Mouse (Mus musculus) MEL (cell line): ENCODE results near the gene Rtn1. TPM values are rescaled to one million over a fixed set of nuclear protein-coding genes. Genes with fewer than 3 reads are reported as not detected.

Experiments
- DNase-seq: peaks from one replicate; pipeline ENCODE4 v3.0.0; 2011; ENCODE audit warnings: low read depth, low spot score
- H3K27ac ChIP-seq: 2 replicates; pipeline ENCODE4 v1.5.1; 2012; ENCODE audit warnings: low read depth, mild to moderate bottlenecking, control low read depth, low read length, moderate library complexity; ENCODE audit not compliant: control insufficient read depth
- H3K27me3 ChIP-seq, 2 experiments: fragments of 150-350 bp in 1 of 2; sonication (generic) in 1 of 2; 2 replicates each; pipeline ENCODE4 v1.6.1; 2012; ENCODE audit warnings: low read length in 2 of 2, mild to moderate bottlenecking in 2 of 2, improper control_type of control experiment in 1 of 2, moderate library complexity in 1 of 2; ENCODE audit not compliant: insufficient read depth in 2 of 2, control insufficient read depth in 1 of 2
- H3K36me3 ChIP-seq, 2 experiments: 2 replicates each; pipeline ENCODE4 v1.6.1; 2012 to 2014; ENCODE audit warnings: low read length in 2 of 2, improper control_type of control experiment in 1 of 2, inconsistent platforms in 1 of 2, mild to moderate bottlenecking in 1 of 2; ENCODE audit not compliant: insufficient read depth in 2 of 2, control insufficient read depth in 1 of 2
- H3K4me1 ChIP-seq, 2 experiments: fragments of 150-350 bp in 1 of 2; sonication (generic) in 1 of 2; 2 replicates each; pipeline ENCODE4 v1.6.1; 2012; ENCODE audit warnings: low read length in 2 of 2, improper control_type of control experiment in 1 of 2, mild to moderate bottlenecking in 1 of 2; ENCODE audit not compliant: insufficient read depth in 2 of 2, control insufficient read depth in 1 of 2
- H3K4me3 ChIP-seq, 2 experiments: fragments of 150-350 bp in 1 of 2; sonication (generic) in 1 of 2; 2 replicates each; pipeline ENCODE4 v1.5.1; 2012; ENCODE audit warnings: low read depth in 2 of 2, low read length in 2 of 2, mild to moderate bottlenecking in 2 of 2, moderate library complexity in 2 of 2, control low read depth in 1 of 2, improper control_type of control experiment in 1 of 2; ENCODE audit not compliant: control insufficient read depth in 1 of 2, insufficient read depth in 1 of 2
- H3K79me2 ChIP-seq: 2 replicates; pipeline ENCODE4 v1.6.1; 2012; ENCODE audit warnings: mild to moderate bottlenecking, low read length, moderate library complexity; ENCODE audit not compliant: control insufficient read depth, poor library complexity, insufficient read depth
- H3K9ac ChIP-seq: 2 replicates; pipeline ENCODE4 v1.6.1; 2012; ENCODE audit warnings: low read depth, mild to moderate bottlenecking, control low read depth, low read length, moderate library complexity; ENCODE audit not compliant: control insufficient read depth, poor library complexity, severe bottlenecking
- H3K9me3 ChIP-seq: fragments of 150-350 bp; sonication (generic); replicated peaks from 2 replicates; pipeline ENCODE4 v1.6.1; 2012; ENCODE audit warnings: mild to moderate bottlenecking, low read length, improper control_type of control experiment, moderate library complexity; ENCODE audit not compliant: insufficient read depth
- CHD1 ChIP-seq: IDR thresholded peaks from 2 replicates; pipeline ENCODE4 v1.6.1; 2012; ENCODE audit warnings: low read depth, mild to moderate bottlenecking, inconsistent platforms, low read length, improper control_type of control experiment
- EP300 ChIP-seq, 2 experiments: IDR thresholded peaks; 2 replicates each; pipeline ENCODE4 v1.6.1; 2011; ENCODE audit warnings: improper control_type of control experiment in 2 of 2, low read length in 2 of 2, low read depth in 1 of 2, mild to moderate bottlenecking in 1 of 2
- GATA1 ChIP-seq: IDR thresholded peaks from 2 replicates; pipeline ENCODE4 v1.6.1; 2011; ENCODE audit warnings: low read depth, low read length, improper control_type of control experiment
- KAT2A ChIP-seq: conservative IDR thresholded peaks from 2 replicates; pipeline ENCODE4 v1.6.1; 2012; ENCODE audit warnings: low read depth, low read length, improper control_type of control experiment, inconsistent platforms
- MAFK ChIP-seq: IDR thresholded peaks from 2 replicates; pipeline ENCODE4 v1.6.1; 2011; ENCODE audit warnings: low read depth, mild to moderate bottlenecking, low read length, improper control_type of control experiment, borderline replicate concordance
- MYB ChIP-seq: IDR thresholded peaks from 2 replicates; pipeline ENCODE4 v1.6.1; 2011; ENCODE audit warnings: mild to moderate bottlenecking, low read depth, low read length, improper control_type of control experiment
- NRF1 ChIP-seq: IDR thresholded peaks from 2 replicates; pipeline ENCODE4 v1.6.1; 2014; ENCODE audit warnings: low read depth, mild to moderate bottlenecking, inconsistent platforms, low read length, improper control_type of control experiment, moderate library complexity; ENCODE audit not compliant: poor library complexity, insufficient read depth, severe bottlenecking
- POLR2A ChIP-seq, 2 experiments: IDR thresholded peaks; 2 replicates each; pipeline ENCODE4 v1.6.1; 2011 to 2012; ENCODE audit warnings: low read length in 2 of 2, mild to moderate bottlenecking in 2 of 2, control low read depth in 1 of 2, improper control_type of control experiment in 1 of 2, low read depth in 1 of 2, moderate library complexity in 1 of 2; ENCODE audit not compliant: control insufficient read depth in 1 of 2, insufficient read depth in 1 of 2, poor library complexity in 1 of 2
- POLR2AphosphoS5 ChIP-seq: IDR thresholded peaks from 2 replicates; pipeline ENCODE4 v1.6.1; 2012; ENCODE audit warnings: low read depth, borderline replicate concordance, mild to moderate bottlenecking, inconsistent platforms, low read length, moderate library complexity, mixed read lengths
- RAD21 ChIP-seq: IDR thresholded peaks from 2 replicates; pipeline ENCODE4 v1.6.1; 2011; ENCODE audit warnings: mild to moderate bottlenecking, low read depth, low read length, improper control_type of control experiment
- RCOR1 ChIP-seq: IDR thresholded peaks from 2 replicates; pipeline ENCODE4 v1.6.1; 2012; ENCODE audit warnings: low read depth, mild to moderate bottlenecking, inconsistent platforms, low read length, improper control_type of control experiment
- SMC3 ChIP-seq: IDR thresholded peaks from 2 replicates; pipeline ENCODE4 v1.6.1; 2011; ENCODE audit warnings: low read depth, low read length, improper control_type of control experiment
- TAL1 ChIP-seq: IDR thresholded peaks from 2 replicates; pipeline ENCODE4 v1.6.1; 2012; ENCODE audit warnings: mild to moderate bottlenecking, inconsistent platforms, low read length, moderate library complexity, mixed read lengths
- TBP ChIP-seq: IDR thresholded peaks from 2 replicates; pipeline ENCODE4 v1.8.0; 2011; ENCODE audit warnings: low read depth, low read length, improper control_type of control experiment
- USF1 ChIP-seq: IDR thresholded peaks from 2 replicates; pipeline ENCODE4 v1.6.1; 2014; ENCODE audit warnings: low read depth, mild to moderate bottlenecking, inconsistent platforms, low read length, improper control_type of control experiment, moderate library complexity
- ZC3H11A ChIP-seq: IDR thresholded peaks from 2 replicates; pipeline ENCODE4 v1.6.1; 2012; ENCODE audit warnings: low read depth, mild to moderate bottlenecking, inconsistent platforms, low read length, improper control_type of control experiment
- ZKSCAN1 ChIP-seq: IDR thresholded peaks from 2 replicates; pipeline ENCODE4 v1.6.1; 2012; ENCODE audit warnings: low read depth, mild to moderate bottlenecking, inconsistent platforms, low read length, improper control_type of control experiment, moderate library complexity
- ZNF384 ChIP-seq: IDR thresholded peaks from 2 replicates; pipeline ENCODE4 v1.6.1; 2012; ENCODE audit warnings: low read depth, mild to moderate bottlenecking, inconsistent platforms, low read length, improper control_type of control experiment
- polyA plus RNA-seq, 2 experiments: library from polyadenylated mRNA; stranded (reverse) in 1 of 2; unstranded in 1 of 2; fragments of >175 nt in 1 of 2; fragments of >200 nt in 1 of 2; gene quantifications; 2 replicates each; pipeline versions ENCODE4 v1.2.1 to v1.2.4; 2012; ENCODE audit warnings: low replicate concordance in 2 of 2, low read depth in 1 of 2; ENCODE audit not compliant: insufficient read length in 2 of 2, insufficient read depth in 1 of 2, missing spikeins in 1 of 2
- total RNA-seq: library from RNA; depleted of rRNA; stranded (reverse); fragments of 300-350 nt; gene quantifications from 2 replicates; pipeline ENCODE4 v1.2.3, GENCODE M21; 2012

Rtn1 gene
- total and polyA plus RNA-seq, 3 experiments = not detected

DNA sequence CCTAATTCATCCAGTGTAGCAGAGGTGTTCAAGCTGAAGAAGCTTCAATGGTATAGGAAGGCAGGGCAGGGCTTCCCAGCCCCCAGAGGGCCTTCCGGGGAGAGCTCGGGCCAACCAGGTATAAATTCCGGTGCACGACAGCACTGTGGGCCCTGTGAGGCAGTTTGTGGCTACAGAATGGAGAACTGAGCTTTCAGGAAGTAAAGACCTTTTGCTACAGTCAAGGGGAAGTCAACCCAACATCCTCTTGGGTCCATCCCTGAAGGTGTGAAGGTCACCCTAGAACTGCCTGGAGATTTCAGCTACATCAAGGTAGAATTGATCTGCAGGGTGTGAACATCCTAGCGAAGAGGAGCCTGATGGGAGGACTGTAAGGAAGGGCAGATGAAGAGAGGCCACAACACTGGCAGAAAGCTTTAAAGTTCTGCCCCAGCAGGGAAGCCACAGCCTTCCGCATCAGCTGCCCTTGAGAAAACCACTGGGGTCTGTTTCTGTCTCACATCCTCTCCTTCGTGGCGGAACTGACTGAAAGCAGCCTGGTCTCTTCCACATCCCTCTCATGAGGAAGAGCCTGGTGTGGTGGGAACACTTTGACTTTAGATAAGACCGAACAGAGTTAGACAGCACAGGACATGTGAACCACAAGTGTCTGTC, 47.0 kb downstream of the Rtn1 start:
- no peak for DNase-seq
- Histone ChIP-seq H3K27ac (no peak overlapping the region), H3K79me2 (no peaks in the 10 kb centered on the region), H3K4me3 (no peak overlapping the region), H3K27me3 (no peaks in the 10 kb centered on the region), H3K4me1 (no peaks in the 10 kb centered on the region)
- TF ChIP-seq USF1 = no peak
- no peak for TF ChIP-seq RCOR1
- no peak for TF ChIP-seq NRF1
- no peak for TF ChIP-seq MYB
- no peak for TF ChIP-seq EP300 (IDR thresholded peaks at IDR 0.05; ENCODE audit: low read depth in 1 of 2, low read length in 2 of 2)
- TF ChIP-seq TBP = no peak
- TF ChIP-seq KAT2A = no peak
- no peak for TF ChIP-seq CHD1
- TF ChIP-seq GATA1 = no peak
- TF ChIP-seq, all 39 proteins: peak for 0
- no peaks in the 10 kb centered on the region for H3K9me3 ChIP-seq
- H3K36me3 ChIP-seq = no peaks in the 10 kb centered on the region
- H3K9ac ChIP-seq = no peak overlapping the region

GRCm38 (mm10) chr12:72360926-72361615, 47.8 kb downstream of the Rtn1 start:
- Histone ChIP-seq H3K4me1 (no peaks in the 10 kb centered on the region), H3K36me3 (no peaks in the 10 kb centered on the region), H3K9ac (no peak overlapping the region), H3K4me3 (no peak overlapping the region), H3K9me3 (no peaks in the 10 kb centered on the region), H3K27me3 (no peaks in the 10 kb centered on the region), H3K79me2 (no peaks in the 10 kb centered on the region), H3K27ac (no peak overlapping the region)
- no peak for DNase-seq
- no peak for TF ChIP-seq SMC3
- TF ChIP-seq ZKSCAN1 = no peak
- no peak for TF ChIP-seq KAT2A
- TF ChIP-seq NRF1 = no peak
- no peak for TF ChIP-seq ZC3H11A
- no peak for TF ChIP-seq ZNF384
- TF ChIP-seq TAL1 = no peak
- TF ChIP-seq POLR2A (IDR thresholded peaks at IDR 0.05; ENCODE audit: control insufficient read depth in 1 of 2, insufficient read depth in 1 of 2, low read depth in 1 of 2, low read length in 2 of 2, poor library complexity in 1 of 2) = no peak
- TF ChIP-seq POLR2AphosphoS5 = no peak
- TF ChIP-seq RAD21 = no peak
- no peak for TF ChIP-seq EP300 (IDR thresholded peaks at IDR 0.05; ENCODE audit: low read depth in 1 of 2, low read length in 2 of 2)
- no peak for TF ChIP-seq MAFK
